Mouse (Mus musculus): ENCODE data around the gene Prcc. TPM values are rescaled to one million over a fixed set of nuclear protein-coding genes. Genes with fewer than 3 reads are reported as not detected.
"Not testable (repeated sequence)": the region's sequence is repeated elsewhere in the genome, so short reads cannot be mapped to it uniquely, and the experiment has no call there.

Gene Prcc
- polyA plus RNA-seq, 1 experiment from 2014 or later = 17.6 TPM

- ATAC-seq (ENCODE audit: low FRiP score) = no peak
- H3K9me3 ChIP-seq (ENCODE audit: control insufficient read depth, low read length) = no peaks in the 10 kb centered on the region
- no peak overlapping the region for H3K9ac ChIP-seq (ENCODE audit: low read depth, low read length)
- WGBS = 97% methylated on average over 4 of the region's 4 CpGs
- H3K4me3 ChIP-seq (ENCODE audit: low read depth, low read length) = no peak overlapping the region
- no peaks in the 10 kb centered on the region for H3K4me1 ChIP-seq (replicated peaks; ENCODE audit: control insufficient read depth, insufficient read depth, low read length)
- no peaks in the 10 kb centered on the region for H3K36me3 ChIP-seq (ENCODE audit: control insufficient read depth, insufficient read depth, low read length)
- no peak for DNase-seq (ENCODE audit: low spot score)
- no peaks in the 10 kb centered on the region for H3K27me3 ChIP-seq (ENCODE audit: control insufficient read depth, insufficient read depth, low read length)
- H3K4me2 ChIP-seq (replicated peaks; ENCODE audit: low read depth, low read length) = no peak overlapping the region
- no peak overlapping the region for H3K27ac ChIP-seq (ENCODE audit: low read depth, low read length)
Observed at GRCm38 (mm10) chr3:87877730-87878129, 7.7 kb downstream of the Prcc start.

GRCm38 (mm10) chr3:87864111-87864510 lies 21.3 kb downstream of the Prcc start:
- WGBS = 94% methylated on average over 4 of the region's 4 CpGs
- not testable (repeated sequence) for H3K27ac ChIP-seq (ENCODE audit: low read depth, low read length); H3K9ac ChIP-seq (ENCODE audit: low read depth, low read length); H3K4me3 ChIP-seq (ENCODE audit: low read depth, low read length); H3K36me3 ChIP-seq (ENCODE audit: control insufficient read depth, insufficient read depth, low read length); H3K4me2 ChIP-seq (replicated peaks; ENCODE audit: low read depth, low read length); H3K27me3 ChIP-seq (ENCODE audit: control insufficient read depth, insufficient read depth, low read length); H3K9me3 ChIP-seq (ENCODE audit: control insufficient read depth, low read length); H3K4me1 ChIP-seq (replicated peaks; ENCODE audit: control insufficient read depth, insufficient read depth, low read length); DNase-seq (ENCODE audit: low spot score); ATAC-seq (ENCODE audit: low FRiP score)

- Histone ChIP-seq H3K27me3 (ENCODE audit: control insufficient read depth, insufficient read depth, low read length) (no peaks in the 10 kb centered on the region), H3K27ac (ENCODE audit: low read depth, low read length) (no peak overlapping the region), H3K36me3 (ENCODE audit: control insufficient read depth, insufficient read depth, low read length) (peaks cover 14% of the 10 kb centered on the region), H3K4me1 (replicated peaks; ENCODE audit: control insufficient read depth, insufficient read depth, low read length) (no peaks in the 10 kb centered on the region), H3K9ac (ENCODE audit: low read depth, low read length) (no peak overlapping the region), H3K4me3 (ENCODE audit: low read depth, low read length) (no peak overlapping the region), H3K9me3 (ENCODE audit: control insufficient read depth, low read length) (no peaks in the 10 kb centered on the region), H3K4me2 (replicated peaks; ENCODE audit: low read depth, low read length) (no peak overlapping the region)
- ATAC-seq (ENCODE audit: low FRiP score) (0 out of 2 replicates have a peak, but pooled peaks have one; percentile 12), DNase-seq (ENCODE audit: low spot score) (peak; percentile 78)
- 35% methylated on average over 3 of the region's 3 CpGs for WGBS
Observed at GRCm38 (mm10) chr3:87859813-87860212, 25.6 kb downstream of the Prcc start.

GRCm38 (mm10) chr3:87857666-87858065 lies 27.7 kb downstream of the Prcc start:
- Histone ChIP-seq H3K4me3 (ENCODE audit: low read depth, low read length) (no peak overlapping the region), H3K4me2 (replicated peaks; ENCODE audit: low read depth, low read length) (no peak overlapping the region), H3K36me3 (ENCODE audit: control insufficient read depth, insufficient read depth, low read length) (peaks cover 14% of the 10 kb centered on the region; the same call in 1 of the 2 replicates), H3K4me1 (replicated peaks; ENCODE audit: control insufficient read depth, insufficient read depth, low read length) (no peaks in the 10 kb centered on the region; the same call in 1 of the 2 replicates), H3K27me3 (ENCODE audit: control insufficient read depth, insufficient read depth, low read length) (no peaks in the 10 kb centered on the region), H3K9ac (ENCODE audit: low read depth, low read length) (no peak overlapping the region), H3K27ac (ENCODE audit: low read depth, low read length) (no peak overlapping the region), H3K9me3 (ENCODE audit: control insufficient read depth, low read length) (no peaks in the 10 kb centered on the region)
- DNase-seq (ENCODE audit: low spot score) (no peak), ATAC-seq (ENCODE audit: low FRiP score) (no peak)
- 83% methylated on average over 8 of the region's 8 CpGs for WGBS

- Histone ChIP-seq H3K27ac (ENCODE audit: low read depth, low read length) (no peak overlapping the region), H3K4me2 (replicated peaks; ENCODE audit: low read depth, low read length) (no peak overlapping the region), H3K9me3 (ENCODE audit: control insufficient read depth, low read length) (no peaks in the 10 kb centered on the region), H3K4me1 (replicated peaks; ENCODE audit: control insufficient read depth, insufficient read depth, low read length) (no peaks in the 10 kb centered on the region; the same call in 1 of the 2 replicates), H3K27me3 (ENCODE audit: control insufficient read depth, insufficient read depth, low read length) (no peaks in the 10 kb centered on the region), H3K4me3 (ENCODE audit: low read depth, low read length) (no peak overlapping the region), H3K9ac (ENCODE audit: low read depth, low read length) (no peak overlapping the region), H3K36me3 (ENCODE audit: control insufficient read depth, insufficient read depth, low read length) (peaks cover 14% of the 10 kb centered on the region; the same call in 1 of the 2 replicates)
- 85% methylated on average over 8 of the region's 8 CpGs for WGBS
- DNase-seq (ENCODE audit: low spot score) = no peak
- ATAC-seq (ENCODE audit: low FRiP score) = no peak
Observed at GRCm38 (mm10) chr3:87855936-87856335, 29.5 kb downstream of the Prcc start.

- H3K27me3 ChIP-seq (ENCODE audit: control insufficient read depth, insufficient read depth, low read length) = no peaks in the 10 kb centered on the region
- H3K9me3 ChIP-seq (ENCODE audit: control insufficient read depth, low read length) = no peaks in the 10 kb centered on the region
- WGBS = 73% methylated on average over 7 of the region's 7 CpGs
- H3K4me2 ChIP-seq (replicated peaks; ENCODE audit: low read depth, low read length) = no peak overlapping the region
- H3K27ac ChIP-seq (ENCODE audit: low read depth, low read length) = no peak overlapping the region
- H3K4me1 ChIP-seq (replicated peaks; ENCODE audit: control insufficient read depth, insufficient read depth, low read length) = no peaks in the 10 kb centered on the region; the same call in 1 of the 2 replicates
- H3K36me3 ChIP-seq (ENCODE audit: control insufficient read depth, insufficient read depth, low read length) = peaks cover 14% of the 10 kb centered on the region; the same call in 1 of the 2 replicates
- no peak overlapping the region for H3K9ac ChIP-seq (ENCODE audit: low read depth, low read length)
- DNase-seq (ENCODE audit: low spot score) (no peak), ATAC-seq (ENCODE audit: low FRiP score) (no peak)
- H3K4me3 ChIP-seq (ENCODE audit: low read depth, low read length) = no peak overlapping the region
Observed at GRCm38 (mm10) chr3:87854795-87855568, 30.4 kb downstream of the Prcc start.

GRCm38 (mm10) chr3:87849117-87849516 lies 36.3 kb downstream of the Prcc start:
- DNase-seq (ENCODE audit: low spot score) (no peak), ATAC-seq (ENCODE audit: low FRiP score) (no peak)
- Histone ChIP-seq H3K4me3 (ENCODE audit: low read depth, low read length) (no peak overlapping the region), H3K4me2 (replicated peaks; ENCODE audit: low read depth, low read length) (no peak overlapping the region), H3K9me3 (ENCODE audit: control insufficient read depth, low read length) (no peaks in the 10 kb centered on the region), H3K27me3 (ENCODE audit: control insufficient read depth, insufficient read depth, low read length) (no peaks in the 10 kb centered on the region), H3K9ac (ENCODE audit: low read depth, low read length) (no peak overlapping the region), H3K27ac (ENCODE audit: low read depth, low read length) (no peak overlapping the region), H3K36me3 (ENCODE audit: control insufficient read depth, insufficient read depth, low read length) (no peaks in the 10 kb centered on the region), H3K4me1 (replicated peaks; ENCODE audit: control insufficient read depth, insufficient read depth, low read length) (no peaks in the 10 kb centered on the region; the same call in 1 of the 2 replicates)
- 85% methylated on average over 14 of the region's 14 CpGs for WGBS

GRCm38 (mm10) chr3:87847680-87848079 lies 37.7 kb downstream of the Prcc start:
- Histone ChIP-seq H3K27ac (ENCODE audit: low read depth, low read length) (no peak overlapping the region), H3K27me3 (ENCODE audit: control insufficient read depth, insufficient read depth, low read length) (no peaks in the 10 kb centered on the region), H3K9ac (ENCODE audit: low read depth, low read length) (no peak overlapping the region), H3K36me3 (ENCODE audit: control insufficient read depth, insufficient read depth, low read length) (no peaks in the 10 kb centered on the region), H3K4me3 (ENCODE audit: low read depth, low read length) (no peak overlapping the region), H3K9me3 (ENCODE audit: control insufficient read depth, low read length) (no peaks in the 10 kb centered on the region), H3K4me1 (replicated peaks; ENCODE audit: control insufficient read depth, insufficient read depth, low read length) (no peaks in the 10 kb centered on the region), H3K4me2 (replicated peaks; ENCODE audit: low read depth, low read length) (no peak overlapping the region)
- ATAC-seq (ENCODE audit: low FRiP score) (no peak), DNase-seq (ENCODE audit: low spot score) (no peak)
- WGBS = 74% methylated on average over 5 of the region's 5 CpGs

- Histone ChIP-seq H3K4me2 (replicated peaks; ENCODE audit: low read depth, low read length) (no peak within 1 kb of the TSS), H3K9ac (ENCODE audit: low read depth, low read length) (no peak within 1 kb of the TSS), H3K27me3 (ENCODE audit: control insufficient read depth, insufficient read depth, low read length) (no peaks in the 10 kb centered on the region), H3K36me3 (ENCODE audit: control insufficient read depth, insufficient read depth, low read length) (no peaks in the 10 kb centered on the region), H3K27ac (ENCODE audit: low read depth, low read length) (no peak within 1 kb of the TSS), H3K4me1 (replicated peaks; ENCODE audit: control insufficient read depth, insufficient read depth, low read length) (no peaks in the 10 kb centered on the region), H3K4me3 (ENCODE audit: low read depth, low read length) (no peak within 1 kb of the TSS), H3K9me3 (ENCODE audit: control insufficient read depth, low read length) (no peaks in the 10 kb centered on the region)
- 76% methylated on average over 7 of the region's 7 CpGs for WGBS
- no peak for ATAC-seq (ENCODE audit: low FRiP score)
- no peak for DNase-seq (ENCODE audit: low spot score)
Observed at GRCm38 (mm10) chr3:87846650-87847110, 38.7 kb downstream of the Prcc start, which contains the start of gene Sh2d2a. Sh2d2a (plus strand) TSS chr3:87846755.

Data from hindbrain, embryonic 11.5 days (tissue).